Mouse (Mus musculus) cerebellum, adult 2 months (tissue): ENCODE measurements at regions not wholly inside any gene's neighbourhood (a gene's known extent, or its start where the extent isn't known, plus 50 kb on each side); places are given as distances from the start of the nearest gene placed in this dataset.

Experiments
- CTCF ChIP-seq: fragments of 200-500 bp; IDR thresholded peaks from 2 replicates; pipeline ENCODE4 v1.5.1; 2011; ENCODE audit warnings: low read depth, mild to moderate bottlenecking, control low read depth, low read length, moderate library complexity, borderline replicate concordance; ENCODE audit not compliant: insufficient read depth
- POLR2A ChIP-seq: fragments of 200-500 bp; IDR thresholded peaks from 2 replicates; pipeline ENCODE4 v1.6.1; 2011; ENCODE audit warnings: low read length, control low read depth, borderline replicate concordance; ENCODE audit not compliant: insufficient read depth

DNA sequence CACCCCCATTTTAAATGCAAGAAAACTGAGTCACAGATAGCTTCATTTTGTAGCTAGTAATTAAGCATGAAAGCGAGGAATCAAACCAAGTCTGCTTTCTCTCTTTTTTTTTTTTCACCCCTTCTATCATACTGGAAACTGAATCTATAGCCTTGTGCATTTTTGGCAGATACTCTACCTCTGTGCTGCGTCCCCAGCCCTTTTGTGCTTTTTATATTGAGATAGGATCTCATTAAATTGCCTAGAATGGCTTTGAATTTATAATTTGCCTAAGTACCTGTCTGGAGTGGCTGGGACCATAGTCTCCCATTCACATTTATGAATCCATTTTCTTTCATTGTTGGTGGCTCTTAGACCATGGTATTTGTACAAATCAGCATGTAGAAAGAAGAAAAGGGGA is 209.9 kb upstream of the Fggy start:
- no peak for TF ChIP-seq CTCF
- TF ChIP-seq POLR2A, result no peak
